Mouse (Mus musculus) gastrocnemius, postnatal 10 days (tissue): ENCODE data around the gene Necap2. TPM values are rescaled to one million over a fixed set of nuclear protein-coding genes. Genes with fewer than 3 reads are reported as not detected.

Source experiments
- DNase-seq: peaks from one replicate; pipeline ENCODE4 v3.0.0; 2021; ENCODE audit warnings: mixed read lengths
- total RNA-seq, 2 experiments: library from RNA; stranded (reverse); gene quantifications; 2 replicates each; pipeline ENCODE4 v1.2.3; 2021

Necap2 gene
- total RNA-seq, 2 experiments from 2014 or later = 27.2 to 31.1 TPM

DNA sequence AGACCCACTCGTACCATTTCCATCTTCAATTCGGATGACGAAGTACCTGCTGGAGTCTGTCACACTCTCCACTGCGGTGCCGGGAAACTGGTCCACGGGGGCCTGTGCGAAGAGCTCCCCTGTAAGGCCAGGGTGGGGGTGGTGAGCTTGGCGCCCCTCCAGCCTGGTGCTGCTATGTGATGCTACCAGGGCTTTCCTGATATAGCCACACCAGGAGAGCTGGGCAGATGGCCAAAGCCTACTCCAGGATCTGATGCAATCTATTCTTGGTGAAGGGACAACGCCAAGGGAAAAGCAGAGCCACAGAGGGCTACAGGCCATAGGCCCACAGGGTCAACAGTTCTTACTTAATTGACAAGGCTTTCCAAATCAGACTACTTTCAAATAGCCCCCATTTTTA, 4.5 kb downstream of the Necap2 start:
- DNase-seq = peak; percentile 65

DNA sequence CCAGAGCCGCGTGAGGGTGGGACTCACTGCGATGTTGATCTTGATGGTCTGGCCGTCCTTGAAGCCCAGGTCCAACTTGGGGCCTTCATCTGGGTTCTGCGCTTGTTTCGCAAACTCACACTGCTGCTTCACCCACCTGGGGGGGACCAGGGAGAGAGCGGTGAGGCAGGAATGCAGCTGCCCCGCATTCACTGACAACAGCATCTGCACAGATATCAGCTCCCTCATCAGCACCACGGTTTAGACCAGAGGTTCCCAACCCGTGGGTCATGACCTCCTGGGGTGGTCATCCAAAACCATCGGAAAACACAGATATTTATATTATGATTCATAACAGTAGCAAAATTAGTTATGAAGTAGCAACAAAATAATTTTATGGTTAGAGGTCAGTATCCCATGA, 5.7 kb downstream of the Necap2 start:
- no peak for DNase-seq

DNA sequence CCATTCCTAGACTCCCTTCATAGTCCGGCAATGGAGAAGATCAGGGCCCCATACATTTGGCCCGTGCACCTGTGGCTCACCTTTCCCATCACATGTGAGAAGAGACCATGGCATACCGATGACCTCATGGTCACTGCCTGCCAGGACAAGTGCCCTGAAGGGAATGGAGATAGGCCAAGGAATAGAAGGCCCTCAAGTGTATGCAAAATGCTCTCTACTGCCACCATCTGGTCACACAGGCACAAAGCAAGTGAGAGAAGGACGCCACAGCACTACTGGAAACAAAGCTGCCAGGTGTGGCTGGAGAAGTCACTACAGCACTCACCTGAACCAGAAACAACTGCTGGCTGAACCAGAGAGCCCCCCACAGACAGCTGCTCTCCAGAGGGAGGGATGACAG, 8.4 kb downstream of the Necap2 start:
- peak; percentile 50 for DNase-seq

DNA sequence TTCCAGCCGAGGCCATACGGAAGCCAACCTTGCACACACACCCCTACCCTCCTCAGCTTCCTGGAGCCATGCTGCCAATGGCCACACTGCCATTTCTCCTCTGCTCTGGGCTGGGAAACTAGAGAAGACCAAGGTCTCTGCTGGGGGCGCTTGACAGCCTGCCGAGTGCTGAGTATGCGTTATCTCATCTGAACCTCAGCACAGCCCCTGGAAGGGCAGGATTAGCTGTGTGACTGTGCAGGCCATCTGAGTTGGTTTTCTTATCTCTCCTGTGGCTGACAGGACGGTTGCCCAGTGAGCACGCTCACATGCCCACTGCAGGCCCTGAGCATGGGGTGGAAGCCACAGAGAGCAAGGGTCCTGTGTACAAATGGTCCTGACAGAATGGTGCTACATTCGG, 9.5 kb downstream of the Necap2 start:
- no peak for DNase-seq

DNA sequence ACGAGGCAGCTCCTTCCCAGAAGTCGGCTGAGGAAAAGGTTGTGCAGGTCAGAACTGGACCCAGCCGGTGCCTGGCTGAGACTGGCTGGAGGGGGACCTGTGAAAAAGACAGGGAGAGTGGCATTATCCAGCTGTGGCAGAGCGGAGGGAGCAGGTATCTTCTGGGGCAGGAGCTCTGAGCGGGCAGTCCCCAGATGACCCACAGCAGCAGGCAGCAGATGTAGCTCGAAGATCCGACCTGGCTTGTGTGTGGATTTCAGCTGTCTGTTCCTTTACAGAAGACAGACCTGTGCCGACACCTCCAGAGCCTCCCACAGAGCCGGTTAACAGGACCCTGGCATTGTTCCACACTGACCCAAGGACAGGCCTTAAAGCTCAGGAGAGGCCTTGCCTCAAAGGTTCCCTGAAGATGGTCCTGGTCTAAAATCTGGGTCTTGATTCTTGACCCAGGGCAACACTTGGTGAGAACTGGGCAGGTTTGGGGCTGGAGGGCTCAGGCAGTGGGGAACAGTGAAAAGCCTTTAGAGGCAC, 10.6 kb downstream of the Necap2 start:
- no peak for DNase-seq

DNA sequence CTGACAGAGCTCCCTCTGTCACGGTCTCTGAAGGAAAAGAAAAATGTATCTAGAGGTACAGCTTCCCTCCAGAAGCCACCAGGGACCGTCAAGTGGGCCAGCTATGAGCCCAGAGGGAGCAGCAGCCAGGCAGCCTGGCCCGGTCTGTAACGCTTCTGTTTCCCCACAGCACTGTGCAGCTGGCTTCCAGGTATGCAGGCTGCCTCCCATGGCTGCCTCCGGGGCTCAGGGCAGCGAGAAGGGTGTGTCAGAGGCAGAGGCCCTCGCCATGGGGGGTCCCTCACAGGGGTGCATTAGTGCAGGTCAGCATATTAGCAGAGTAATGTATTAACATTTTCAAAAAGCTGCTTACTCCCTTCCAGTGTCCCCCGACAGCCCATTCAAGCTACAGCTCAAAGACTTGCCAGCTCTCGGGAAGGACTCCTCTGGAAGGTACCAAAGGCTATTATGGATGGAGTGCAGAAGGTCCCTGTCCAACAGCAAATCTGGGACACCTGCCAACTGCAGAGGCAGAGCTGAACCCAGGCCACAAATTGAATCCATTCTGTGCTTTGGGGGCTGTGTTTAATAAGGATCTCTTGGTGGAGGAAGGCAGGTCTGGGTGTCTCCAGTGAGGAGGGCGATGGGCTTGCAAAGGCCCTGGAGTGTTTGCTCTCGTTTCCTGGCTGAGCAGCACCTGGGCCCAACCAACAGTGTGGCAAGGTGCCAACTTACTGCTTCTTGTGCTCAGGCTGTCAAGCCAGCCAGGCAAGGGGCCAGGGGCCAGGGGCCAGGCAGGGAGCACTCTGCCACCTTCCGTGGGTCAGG, 11.2 kb downstream of the Necap2 start:
- peak; percentile 44 for DNase-seq

DNA sequence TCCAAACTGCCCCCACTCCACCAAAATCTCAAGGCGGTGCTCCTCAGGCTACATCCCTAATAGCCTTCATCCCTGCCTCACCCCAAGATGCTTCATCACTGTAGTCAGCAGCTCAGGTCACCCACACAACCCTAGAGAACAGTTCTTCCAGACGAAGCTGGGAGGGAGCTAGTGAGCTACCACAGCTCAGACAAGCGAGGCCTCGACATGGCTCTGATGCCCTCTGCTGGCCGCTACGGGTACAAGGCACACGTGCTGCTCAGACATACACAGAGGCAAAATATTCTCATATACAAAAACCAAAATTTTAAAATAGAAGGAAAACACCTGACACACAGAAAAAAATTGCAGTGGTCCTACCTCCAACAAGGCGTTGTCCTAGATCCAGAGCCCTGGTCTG, 13.0 kb downstream of the Necap2 start:
- peak; percentile 80 for DNase-seq

DNA sequence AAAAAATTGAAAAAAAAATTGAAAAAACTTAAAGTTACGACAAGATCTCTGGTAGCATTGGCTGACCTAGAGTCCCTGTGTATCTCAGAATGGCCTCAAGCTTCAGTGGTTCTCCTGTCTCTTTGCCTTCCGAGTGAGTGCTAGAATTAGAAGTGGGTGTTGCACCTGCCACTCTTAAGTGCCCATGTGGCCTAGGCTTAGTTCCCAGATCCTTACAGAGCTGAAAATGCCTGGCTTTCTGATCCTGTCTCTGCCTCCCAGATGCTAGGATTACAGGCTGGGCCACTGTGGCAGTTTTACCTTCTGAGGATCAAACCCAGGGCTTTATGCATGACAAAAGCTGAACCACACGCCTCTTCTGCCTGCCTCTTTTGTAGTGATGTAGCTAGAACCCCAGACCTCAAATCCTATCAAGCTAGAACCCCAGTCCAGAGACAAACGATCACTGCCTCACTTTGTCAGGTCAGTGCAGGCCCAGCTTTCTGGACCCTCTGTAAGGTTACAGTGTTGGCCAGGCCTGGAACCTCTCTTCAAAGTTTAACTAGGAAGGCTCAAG, 14.0 kb downstream of the Necap2 start:
- DNase-seq = no peak

DNA sequence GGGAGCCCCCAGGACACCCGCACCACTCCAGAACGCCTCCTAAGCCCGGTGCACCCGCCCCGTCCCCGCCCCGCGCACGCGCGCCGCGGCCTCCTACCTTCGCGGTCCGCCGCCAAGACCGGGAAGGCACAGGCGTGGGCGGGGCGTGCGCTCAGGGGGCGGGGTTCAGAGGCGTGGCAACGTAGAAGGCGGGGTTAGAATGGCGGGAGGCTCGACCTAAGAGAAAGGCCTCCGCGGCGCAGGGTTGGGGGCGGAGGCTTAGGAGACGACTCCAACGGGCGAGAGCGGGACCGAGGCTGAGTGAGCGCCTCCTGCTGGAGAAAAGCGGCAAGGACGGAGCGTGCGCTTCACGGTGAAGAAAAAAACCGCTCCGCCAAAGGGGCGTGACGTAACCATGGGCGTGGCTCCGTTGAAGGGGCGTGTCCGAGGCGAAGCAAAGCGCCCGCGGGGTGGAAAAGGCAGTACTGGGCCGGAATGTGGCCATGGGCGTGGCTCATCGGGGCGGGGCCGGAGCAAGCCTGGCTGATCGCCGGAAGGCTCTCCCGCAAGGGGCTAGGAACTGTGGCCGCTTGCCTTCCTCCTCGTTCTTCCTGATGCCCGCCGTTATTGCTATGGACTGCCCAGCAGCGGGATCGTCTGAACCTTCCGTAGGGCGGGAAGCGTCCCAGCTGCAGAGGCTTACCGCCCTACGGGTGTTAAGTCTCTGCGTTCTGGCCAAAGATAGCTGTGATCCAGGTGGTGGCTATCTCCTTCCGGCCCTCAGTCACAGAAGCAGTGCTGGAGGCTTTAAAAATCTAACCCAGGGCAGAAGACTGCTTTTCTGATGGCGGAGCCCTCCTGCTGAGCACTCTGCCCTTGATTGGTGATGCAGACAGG, 17.5 kb downstream of the Necap2 start, which contains the start of gene Crocc:
Gene Crocc (minus strand): TSS at position 125 of the 876 bp plus-strand sequence.
- DNase-seq = peak; percentile 100

DNA sequence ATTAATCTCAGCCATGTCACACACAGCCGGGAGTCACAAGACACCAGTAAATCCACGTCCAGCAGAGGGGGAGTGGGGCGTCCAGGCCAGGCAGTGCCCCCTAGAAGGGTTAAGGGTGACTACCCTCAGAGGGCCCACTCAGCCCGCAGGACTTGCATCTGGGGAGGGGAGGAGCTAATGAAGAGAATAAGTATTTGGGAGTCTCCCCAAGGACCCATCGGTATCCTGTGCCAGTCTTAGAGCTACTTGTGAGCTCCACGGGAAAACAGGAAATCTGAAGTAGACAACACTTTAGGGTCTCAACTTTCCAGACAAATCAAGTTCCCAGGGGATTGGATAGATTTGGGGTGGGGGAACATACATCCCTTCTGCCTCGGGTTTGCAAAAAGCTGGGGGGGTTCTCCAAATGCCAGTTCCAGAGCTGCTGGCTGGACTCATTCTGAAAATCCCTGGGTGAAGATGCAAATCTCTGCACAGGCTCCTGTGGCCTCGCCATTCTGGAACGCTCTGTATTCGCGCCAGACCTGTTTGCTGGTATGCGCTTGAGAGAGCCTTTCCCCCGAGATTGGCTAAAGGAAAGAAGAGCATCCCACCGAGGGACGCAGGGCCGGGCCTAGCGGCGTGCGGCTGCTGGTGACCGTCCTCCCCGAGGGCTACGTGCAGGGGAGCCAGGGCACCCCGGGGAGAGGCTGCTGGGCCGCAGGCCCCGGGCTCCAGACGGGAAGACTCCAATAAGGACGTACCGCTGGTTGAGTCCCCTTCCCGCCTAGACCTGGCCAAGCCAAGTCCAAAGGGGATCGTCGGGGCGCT, 18.3 kb downstream of the Necap2 start:
- no peak for DNase-seq

DNA sequence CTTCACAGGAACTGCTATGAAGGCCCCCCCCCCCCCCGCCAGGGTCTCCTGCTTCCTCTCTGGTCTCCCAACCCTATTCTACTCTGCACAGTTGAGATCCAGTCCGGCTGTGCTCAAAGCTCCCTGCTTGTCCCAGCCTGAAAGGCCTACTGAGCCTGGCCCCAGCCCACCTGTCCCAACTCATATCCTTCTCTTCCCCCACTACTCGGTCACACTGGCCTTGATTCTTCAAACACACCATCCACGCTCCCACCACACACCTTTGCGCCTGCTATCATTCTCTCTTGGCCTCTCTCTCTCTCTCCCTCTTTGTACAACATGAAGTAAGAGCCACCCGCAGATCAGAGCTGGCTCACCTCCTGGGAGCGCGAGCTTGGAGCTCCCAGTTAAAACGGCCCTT, 19.3 kb downstream of the Necap2 start:
- DNase-seq = no peak

DNA sequence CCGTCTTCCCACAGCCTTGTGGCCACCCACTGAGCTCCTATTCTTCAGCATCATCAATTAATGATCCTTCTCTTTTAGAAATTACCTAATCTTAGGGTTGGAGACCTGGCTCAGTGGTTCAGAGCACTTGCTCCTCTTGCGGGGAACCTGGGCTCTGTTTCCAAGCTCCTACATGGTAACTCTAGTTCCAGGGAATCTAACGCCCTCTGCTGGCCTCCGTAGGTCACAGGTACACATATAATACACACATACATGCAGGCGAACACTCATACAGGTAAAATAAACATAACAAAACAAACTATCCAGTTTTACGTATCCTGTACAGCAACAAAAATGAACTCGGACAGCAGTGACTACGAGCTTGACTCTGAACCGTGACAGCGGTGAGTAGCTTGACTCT, 21.2 kb downstream of the Necap2 start:
- no peak for DNase-seq

DNA sequence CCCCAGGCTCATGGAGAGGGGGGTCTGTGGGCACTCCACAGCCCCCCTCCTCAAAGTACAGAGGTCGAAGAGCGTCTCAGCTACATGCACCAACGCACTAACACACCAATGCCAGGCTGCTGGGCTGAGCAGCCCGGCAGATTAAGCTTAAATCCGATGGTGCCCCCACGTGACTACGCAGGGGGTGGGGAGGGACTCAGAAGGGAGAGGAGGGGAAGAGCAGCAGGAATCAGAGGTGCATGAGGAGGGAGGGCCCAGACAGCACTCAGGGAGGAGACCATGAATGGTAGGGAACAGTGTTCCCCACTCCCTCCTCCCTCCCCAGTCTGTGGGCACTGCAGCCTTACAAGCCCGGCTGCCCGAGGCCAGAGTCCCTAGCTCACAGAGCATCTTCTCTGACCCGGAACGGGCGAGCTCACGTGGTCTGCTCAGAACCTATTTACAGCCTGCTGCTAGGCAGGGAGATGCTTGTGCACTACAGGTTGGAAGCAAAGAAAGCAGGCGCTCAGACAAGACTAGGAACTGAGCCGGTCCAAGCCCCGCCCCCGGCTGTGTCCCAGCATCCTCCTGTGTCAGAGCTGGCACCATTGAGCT, 24.5 kb downstream of the Necap2 start:
- no peak for DNase-seq

DNA sequence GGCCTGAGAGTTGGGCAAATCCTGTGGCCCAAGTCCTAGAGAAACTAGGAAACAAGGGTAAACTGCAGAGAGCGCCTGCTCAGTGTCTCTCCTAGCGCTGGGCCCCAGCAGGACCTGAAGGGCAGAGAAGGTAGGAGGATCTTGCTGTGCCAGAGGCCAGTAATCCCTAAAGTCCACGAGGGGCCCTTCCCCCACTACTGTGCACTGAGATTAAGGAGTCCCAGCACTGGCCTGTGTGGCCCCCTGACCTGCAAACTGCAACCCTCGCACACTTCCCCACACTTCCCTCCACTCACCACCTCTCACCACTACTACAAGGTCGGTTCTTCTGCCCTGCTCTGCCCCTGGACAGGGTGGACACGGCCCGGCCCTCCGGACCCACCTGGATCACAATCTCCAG, 25.0 kb downstream of the Necap2 start:
- no peak for DNase-seq

DNA sequence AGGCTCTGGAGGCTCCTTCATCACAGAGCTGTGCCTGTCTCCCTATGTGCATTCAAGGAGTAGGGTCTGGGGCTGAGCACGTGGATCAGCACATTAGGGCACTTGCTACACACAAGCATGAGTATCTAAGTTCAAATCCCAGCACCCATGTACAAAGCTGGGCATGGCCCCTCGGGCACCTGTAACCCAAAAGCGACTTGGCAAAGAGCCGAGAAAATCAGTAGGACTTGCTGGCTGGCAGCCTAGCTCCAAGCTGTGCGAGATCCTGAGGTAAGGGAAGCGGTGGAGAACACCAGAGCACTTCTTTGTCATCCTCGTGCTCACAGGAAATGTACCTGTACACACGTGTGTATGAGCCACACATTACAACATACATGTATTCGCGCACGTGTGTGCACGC, 25.7 kb downstream of the Necap2 start:
- no peak for DNase-seq

DNA sequence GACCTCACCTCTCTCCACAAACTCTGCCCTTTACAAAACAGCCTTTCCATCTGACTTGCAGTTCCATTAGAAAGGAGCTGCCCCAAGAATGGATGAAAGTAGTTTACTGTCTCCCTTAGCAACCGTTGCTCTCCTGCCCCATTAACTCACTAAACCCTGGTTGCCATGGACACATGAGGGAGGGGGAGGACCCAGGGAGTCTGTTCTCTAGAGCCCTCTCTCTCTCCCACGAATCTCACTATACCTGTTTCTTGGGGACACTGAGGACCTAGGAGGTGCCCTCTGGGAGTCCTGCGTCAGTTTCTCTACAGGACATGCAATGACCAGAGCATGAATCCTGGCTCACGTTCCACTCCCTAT, 28.7 kb downstream of the Necap2 start:
- DNase-seq = no peak

DNA sequence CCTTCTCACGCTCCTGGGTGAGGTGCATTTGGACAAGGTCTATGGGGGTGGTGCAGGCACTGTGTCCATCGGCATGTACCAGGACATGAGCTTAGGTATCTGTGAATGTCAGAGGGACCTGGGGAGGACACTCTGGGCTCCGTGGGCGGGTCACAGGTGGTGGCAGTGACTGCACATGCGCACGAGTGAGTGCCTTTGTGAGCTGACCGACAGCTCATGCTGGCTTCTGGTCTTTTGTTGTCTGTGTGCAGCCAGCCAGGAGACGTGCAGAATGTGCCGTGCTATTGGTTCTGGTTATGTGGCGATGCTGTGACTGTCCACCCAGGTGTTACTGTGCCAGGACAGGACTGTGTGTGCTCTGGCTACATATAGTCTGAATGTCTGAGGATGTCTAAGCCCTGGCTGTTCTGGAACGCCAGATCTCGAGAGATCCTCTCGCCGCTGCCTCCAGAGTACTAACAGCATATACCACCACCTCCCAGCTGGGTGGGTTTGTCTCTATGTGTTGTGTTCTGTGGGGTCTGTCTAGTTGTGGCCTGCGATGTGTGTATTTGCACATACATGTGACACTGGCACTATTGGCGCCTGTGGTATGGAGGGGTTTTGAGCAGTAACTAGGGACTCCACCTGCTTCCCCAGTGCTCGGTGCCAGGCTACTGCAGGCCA, 29.2 kb downstream of the Necap2 start:
- DNase-seq = no peak

DNA sequence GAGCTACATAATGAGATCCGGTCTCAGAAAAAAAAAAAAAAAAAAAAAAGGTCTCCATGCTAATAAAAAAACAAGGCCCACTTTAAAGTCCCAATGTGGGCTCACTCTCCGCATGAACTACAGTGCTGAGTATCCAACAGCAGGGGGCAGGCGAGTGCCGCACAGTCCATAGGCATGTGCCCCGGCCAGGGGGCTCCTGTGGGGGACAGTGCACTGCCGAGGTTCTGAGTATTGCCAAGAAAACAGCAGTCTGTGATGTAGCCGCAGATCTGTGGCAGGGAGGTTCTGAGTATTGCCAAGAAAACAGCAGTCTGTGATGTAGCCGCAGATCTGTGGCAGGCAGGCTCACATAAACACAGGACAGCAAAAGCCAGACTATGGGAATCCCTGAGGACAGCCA, 33.3 kb downstream of the Necap2 start:
- DNase-seq = peak; percentile 70

DNA sequence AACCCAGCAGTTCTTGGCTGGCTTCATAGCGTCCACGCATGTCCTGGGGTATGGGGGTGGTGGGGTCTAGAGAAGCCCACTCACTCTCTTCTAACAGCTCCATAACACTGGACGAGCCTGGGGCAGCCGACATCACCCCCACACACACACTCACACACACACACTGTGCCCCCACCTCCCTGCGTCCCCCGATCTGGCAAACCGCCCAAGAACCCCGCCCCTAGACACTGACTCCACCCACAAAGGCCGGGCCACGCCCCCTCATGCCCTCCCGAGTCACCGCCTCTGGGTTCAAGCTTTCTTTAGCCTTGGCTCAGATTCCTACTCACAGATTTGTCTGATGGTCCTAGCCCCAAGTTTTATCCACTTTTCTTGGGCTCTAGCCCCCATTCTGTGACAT, 37.0 kb downstream of the Necap2 start:
- DNase-seq = no peak

DNA sequence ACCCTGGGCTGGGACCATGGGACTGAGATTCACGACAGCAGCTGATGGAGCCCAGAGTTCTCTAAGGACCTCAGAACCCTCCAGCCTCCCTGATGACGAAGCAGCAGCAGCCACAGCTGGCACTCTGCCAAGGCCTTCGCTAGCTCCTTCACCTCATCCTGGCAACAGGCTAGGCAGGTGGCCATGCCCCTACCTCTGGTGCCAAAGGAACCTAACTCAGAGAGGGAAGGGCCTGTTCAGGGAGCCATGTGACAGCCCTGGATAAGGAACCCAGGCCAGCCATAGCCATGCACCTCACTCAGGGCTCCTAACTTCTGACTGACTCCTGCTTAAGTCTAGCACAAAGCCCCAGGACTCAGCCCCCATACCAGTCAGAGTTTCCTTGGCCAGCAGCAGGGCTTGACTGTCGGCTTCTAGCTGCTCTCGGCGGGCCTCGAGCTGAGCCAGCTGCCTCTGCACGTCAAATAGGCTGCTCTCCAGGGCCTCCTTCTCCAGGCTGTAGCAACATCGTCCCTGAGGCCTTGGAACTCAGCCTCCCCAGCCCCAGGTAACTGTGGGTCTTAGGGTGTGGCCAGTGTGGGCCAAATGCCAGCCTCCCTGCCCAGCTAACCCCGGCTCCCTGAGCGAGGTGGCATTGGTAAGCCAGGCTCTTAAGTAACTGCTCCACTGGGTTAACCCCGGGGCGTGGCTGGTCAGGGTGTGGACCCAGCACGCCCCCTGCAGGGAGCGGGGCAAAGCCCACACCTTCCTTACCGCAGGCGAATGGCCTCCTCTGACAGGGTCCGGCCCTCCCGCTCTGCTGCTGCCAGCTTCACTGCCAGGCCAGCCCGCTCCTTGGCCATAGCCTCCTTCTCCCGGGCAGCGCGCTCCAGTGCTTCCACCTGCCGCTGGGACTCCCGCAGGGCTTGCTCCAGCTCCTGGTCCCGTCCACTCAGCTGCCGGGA, 44.3 kb downstream of the Necap2 start:
- no peak for DNase-seq
